Comparison of ENCODE assay signal across 17 mouse cellular contexts in genomic region chr12:102769000-102769399, GRCm38 (mm10). TPM values are rescaled to one million over a fixed set of nuclear protein-coding genes. Genes with fewer than 3 reads are reported as not detected.
DNase-seq lines count a peak whose midpoint lies in the region; ATAC-seq and TF ChIP-seq lines count a peak whose summit lies in the region.
"Had no signal": no experiment of that assay in that cellular context is flagged by ENCODE, and none has a peak within 500 bp of the region (broad histone marks: within the 10 kb centered on the region; RNA-seq: fewer than 3 reads in every experiment).

No protein-coding gene starts in this region.

- no peak for TF ChIP-seq EP300 in lung, postnatal 0 days (IDR thresholded peaks at IDR 0.05)

- H3K36me3 ChIP-seq in intestine, postnatal 0 days (ENCODE audit: control insufficient read depth, insufficient read depth), result peaks cover 77% of the 10 kb centered on the region
- H3K36me3 ChIP-seq in intestine, embryonic 15.5 days, result peaks cover 38% of the 10 kb centered on the region
- peaks cover 50% of the 10 kb centered on the region for H3K36me3 ChIP-seq in lung, postnatal 0 days (ENCODE audit: insufficient read depth, low read length)
- H3K36me3 ChIP-seq in E14TG2a.4 (ENCODE audit: insufficient read depth, low read length), result peaks cover 97% of the 10 kb centered on the region
- peaks cover 61% of the 10 kb centered on the region for H3K36me3 ChIP-seq in small intestine, adult 2 months (ENCODE audit: control insufficient read depth, insufficient read depth, low read length)

- no peaks in the 10 kb centered on the region for H3K9me3 ChIP-seq in intestine, postnatal 0 days (ENCODE audit: control insufficient read depth)
- no peaks in the 10 kb centered on the region for H3K9me3 ChIP-seq in intestine, embryonic 15.5 days
- H3K9me3 ChIP-seq in lung, postnatal 0 days (ENCODE audit: low read length), result no peaks in the 10 kb centered on the region
- no peaks in the 10 kb centered on the region for H3K9me3 ChIP-seq in E14TG2a.4 (ENCODE audit: low read length)
- H3K9me3 ChIP-seq: embryonic facial prominence, embryonic 15.5 days had no signal

- no peak for ATAC-seq in intestine, postnatal 0 days
- no peak for ATAC-seq in intestine, embryonic 15.5 days
- ATAC-seq in lung, postnatal 0 days, result no peak

- no peak for DNase-seq in lung, postnatal 0 days (ENCODE audit: low spot score)
- DNase-seq in lung, postnatal 25 days (ENCODE audit: low spot score), result no peak
- DNase-seq in heart, adult 18-20 months, result no peak
- DNase-seq in layer of hippocampus, adult 18-20 months (ENCODE audit: low spot score in 2 of 2), result no peak
- DNase-seq: cerebellum, postnatal 36 days; left cerebral cortex, postnatal 4 days had no signal

- H3K27ac ChIP-seq in intestine, postnatal 0 days (ENCODE audit: low read depth, low read length), result no peak overlapping the region
- no peak overlapping the region for H3K27ac ChIP-seq in intestine, embryonic 15.5 days
- no peak overlapping the region for H3K27ac ChIP-seq in lung, postnatal 0 days (ENCODE audit: low read length)
- no peak overlapping the region for H3K27ac ChIP-seq in small intestine, adult 2 months (ENCODE audit: insufficient read depth, low read depth, low read length)
- H3K27ac ChIP-seq: embryonic facial prominence, embryonic 15.5 days; macrophage had no signal

- peak; percentile 62 for TF ChIP-seq CTCF in intestine, postnatal 0 days (IDR thresholded peaks at IDR 0.05; ENCODE audit: low read depth)
- TF ChIP-seq CTCF in lung, postnatal 0 days (IDR thresholded peaks at IDR 0.05), result peak; percentile 45
- 0 out of 2 replicates have a peak, but pooled peaks have one; percentile 9 for TF ChIP-seq CTCF in E14TG2a.4 (conservative IDR thresholded peaks at IDR 0.05; ENCODE audit: low read length)
- peak; percentile 18; the same call in 1 of the 2 replicates for TF ChIP-seq CTCF in small intestine, adult 2 months (IDR thresholded peaks at IDR 0.05; ENCODE audit: extremely low read depth, insufficient read length, insufficient replicate concordance, low read depth, low read length)

- TF ChIP-seq POLR2A in small intestine, adult 2 months (IDR thresholded peaks at IDR 0.05; ENCODE audit: low read depth, low read length), result no peak

- WGBS in intestine, postnatal 0 days, result 93% methylated on average over 4 of the region's 4 CpGs
- 91% methylated on average over 4 of the region's 4 CpGs for WGBS in intestine, embryonic 15.5 days
- 87% methylated on average over 4 of the region's 4 CpGs for WGBS in lung, postnatal 0 days
- 90% methylated on average over 4 of the region's 4 CpGs for WGBS in small intestine, adult 2 months

- no peaks in the 10 kb centered on the region for H3K27me3 ChIP-seq in intestine, postnatal 0 days (replicated peaks; ENCODE audit: control insufficient read depth, insufficient read depth, low read length)
- no peaks in the 10 kb centered on the region for H3K27me3 ChIP-seq in intestine, embryonic 15.5 days (replicated peaks)
- H3K27me3 ChIP-seq in lung, postnatal 0 days (replicated peaks; ENCODE audit: insufficient read depth, low read length), result no peaks in the 10 kb centered on the region
- H3K27me3 ChIP-seq in E14TG2a.4 (ENCODE audit: insufficient read depth, low read length), result no peaks in the 10 kb centered on the region
- H3K27me3 ChIP-seq in small intestine, adult 2 months (ENCODE audit: control insufficient read depth, insufficient read depth, low read length), result no peaks in the 10 kb centered on the region
- H3K27me3 ChIP-seq: embryonic facial prominence, embryonic 15.5 days had no signal

- H3K4me2 ChIP-seq in intestine, postnatal 0 days (replicated peaks; ENCODE audit: low read depth), result no peak overlapping the region
- no peak overlapping the region for H3K4me2 ChIP-seq in intestine, embryonic 15.5 days (replicated peaks)
- H3K4me2 ChIP-seq in lung, postnatal 0 days (replicated peaks; ENCODE audit: low read depth, low read length), result no peak overlapping the region
- H3K4me2 ChIP-seq: embryonic facial prominence, embryonic 15.5 days had no signal

- H3K9ac ChIP-seq in intestine, postnatal 0 days (ENCODE audit: low read depth, low read length), result no peak overlapping the region
- no peak overlapping the region for H3K9ac ChIP-seq in intestine, embryonic 15.5 days
- no peak overlapping the region for H3K9ac ChIP-seq in lung, postnatal 0 days (replicated peaks; ENCODE audit: low read depth)
- H3K9ac ChIP-seq: embryonic facial prominence, embryonic 15.5 days had no signal

- no peaks in the 10 kb centered on the region for H3K4me1 ChIP-seq in intestine, postnatal 0 days (replicated peaks; ENCODE audit: control insufficient read depth, insufficient read depth, low read length)
- H3K4me1 ChIP-seq in intestine, embryonic 15.5 days (replicated peaks), result no peaks in the 10 kb centered on the region
- H3K4me1 ChIP-seq in lung, postnatal 0 days (ENCODE audit: insufficient read depth, low read depth, low read length), result no peaks in the 10 kb centered on the region
- peaks cover 29% of the 10 kb centered on the region for H3K4me1 ChIP-seq in E14TG2a.4 (replicated peaks; ENCODE audit: low read depth, low read length)
- H3K4me1 ChIP-seq in small intestine, adult 2 months (ENCODE audit: control insufficient read depth, insufficient read depth, insufficient read length, low read length), result no peaks in the 10 kb centered on the region
- H3K4me1 ChIP-seq: embryonic facial prominence, embryonic 15.5 days had no signal

- no peak overlapping the region for H3K4me3 ChIP-seq in intestine, postnatal 0 days (ENCODE audit: low read depth, low read length)
- no peak overlapping the region for H3K4me3 ChIP-seq in intestine, embryonic 15.5 days (replicated peaks)
- no peak overlapping the region for H3K4me3 ChIP-seq in lung, postnatal 0 days (ENCODE audit: low read depth, low read length)
- no peak overlapping the region for H3K4me3 ChIP-seq in E14TG2a.4 (replicated peaks; ENCODE audit: low read length)
- no peak overlapping the region for H3K4me3 ChIP-seq in small intestine, adult 2 months (ENCODE audit: low read depth, low read length)
- H3K4me3 ChIP-seq: embryonic facial prominence, embryonic 15.5 days; myocyte had no signal

RNA-seq across cellular contexts. Expression of gene Gm20604, which starts 10.5 kb away (rescaled TPM):
- 13.1 TPM in 2 replicates for polyA plus RNA-seq in intestine, postnatal 0 days (2015; fragmentation: Nextera tagmentation; extraction: Ambion mirVana)
- 18.7 and 21.0 TPM in 2 replicates for polyA plus RNA-seq in intestine, embryonic 15.5 days (2015; fragmentation: Nextera tagmentation; extraction: Ambion mirVana)
- polyA plus RNA-seq in lung, postnatal 0 days (2015; fragmentation: Nextera tagmentation; extraction: Ambion mirVana), result 11.8 and 12.2 TPM in 2 replicates
- polyA plus RNA-seq in small intestine, adult 2 months (2012; rRNA removed), result 0.47 and 0.84 TPM in 2 replicates
- total RNA-seq in heart, adult 18-20 months (2021), result 1 to 10 TPM; 3.8 to 4.1 TPM
- 10 to 100 TPM; 12.6 to 15.5 TPM for total RNA-seq in layer of hippocampus, adult 18-20 months (2021)

RNA-seq across cellular contexts. Expression of gene Ubr7, which starts 11.2 kb away (rescaled TPM):
- 16.3 and 16.5 TPM in 2 replicates for polyA plus RNA-seq in intestine, postnatal 0 days (2015; fragmentation: Nextera tagmentation; extraction: Ambion mirVana)
- polyA plus RNA-seq in intestine, embryonic 15.5 days (2015; fragmentation: Nextera tagmentation; extraction: Ambion mirVana), result 32.2 and 36.8 TPM in 2 replicates
- 20.7 and 23.1 TPM in 2 replicates for polyA plus RNA-seq in lung, postnatal 0 days (2015; fragmentation: Nextera tagmentation; extraction: Ambion mirVana)
- 2.7 and 4.5 TPM in 2 replicates for polyA plus RNA-seq in small intestine, adult 2 months (2012; rRNA removed)
- total RNA-seq in heart, adult 18-20 months (2021), result 10 to 100 TPM; 26.9 to 27.8 TPM
- 10 to 100 TPM; 31.6 to 32.5 TPM for total RNA-seq in layer of hippocampus, adult 18-20 months (2021)

RNA-seq across cellular contexts. Expression of gene Gon7, which starts 11.4 kb away (rescaled TPM):
- polyA plus RNA-seq in intestine, postnatal 0 days (2015; fragmentation: Nextera tagmentation; extraction: Ambion mirVana), result 16.5 and 17.0 TPM in 2 replicates
- 30.8 and 31.2 TPM in 2 replicates for polyA plus RNA-seq in intestine, embryonic 15.5 days (2015; fragmentation: Nextera tagmentation; extraction: Ambion mirVana)
- 15.1 and 17.6 TPM in 2 replicates for polyA plus RNA-seq in lung, postnatal 0 days (2015; fragmentation: Nextera tagmentation; extraction: Ambion mirVana)
- polyA plus RNA-seq in small intestine, adult 2 months (2012; rRNA removed), result 3.4 and 11.2 TPM in 2 replicates
- total RNA-seq in heart, adult 18-20 months (2021), result 10 to 100 TPM; 12.9 to 13.5 TPM
- total RNA-seq in layer of hippocampus, adult 18-20 months (2021), result 10 to 100 TPM; 14.2 to 14.6 TPM

RNA-seq across cellular contexts. Expression of gene Gm28051, which starts 11.4 kb away (rescaled TPM):
- not detected in 2 replicates for polyA plus RNA-seq in intestine, postnatal 0 days (2015; fragmentation: Nextera tagmentation; extraction: Ambion mirVana)
- not detected in 2 replicates for polyA plus RNA-seq in intestine, embryonic 15.5 days (2015; fragmentation: Nextera tagmentation; extraction: Ambion mirVana)
- polyA plus RNA-seq in lung, postnatal 0 days (2015; fragmentation: Nextera tagmentation; extraction: Ambion mirVana), result not detected in 2 replicates
- not detected in 2 replicates for polyA plus RNA-seq in small intestine, adult 2 months (2012; rRNA removed)
- not detected for total RNA-seq in heart, adult 18-20 months (2021)
- not detected for total RNA-seq in layer of hippocampus, adult 18-20 months (2021)
- total RNA-seq: adrenal gland, adult 18-20 months; ES-E14; granulocyte monocyte progenitor cell, adult 5-6 weeks; hematopoietic stem cell, adult 5-6 weeks; left cerebral cortex, postnatal 4 days had no signal
- polyA plus RNA-seq: embryonic facial prominence, embryonic 15.5 days; macrophage had no signal

RNA-seq across cellular contexts. Expression of gene Tmem251, which starts 25.4 kb away (rescaled TPM):
- 22.7 and 23.6 TPM in 2 replicates for polyA plus RNA-seq in intestine, postnatal 0 days (2015; fragmentation: Nextera tagmentation; extraction: Ambion mirVana)
- polyA plus RNA-seq in intestine, embryonic 15.5 days (2015; fragmentation: Nextera tagmentation; extraction: Ambion mirVana), result 15.3 and 16.3 TPM in 2 replicates
- polyA plus RNA-seq in lung, postnatal 0 days (2015; fragmentation: Nextera tagmentation; extraction: Ambion mirVana), result 9.9 and 12.5 TPM in 2 replicates
- polyA plus RNA-seq in small intestine, adult 2 months (2012; rRNA removed), result 1.7 and 2.4 TPM in 2 replicates
- total RNA-seq in heart, adult 18-20 months (2021), result 1 to 10 TPM; 4.6 to 5.1 TPM
- 1 to 10 TPM; 4.9 to 5.1 TPM for total RNA-seq in layer of hippocampus, adult 18-20 months (2021)

Comparison
In these comparisons a context has a peak if more than half of its experiments do, and no peak if none do; other contexts are left out.
1. CTCF ChIP-seq: peak in every context shown above with its lines; median percentile 62 in intestine, postnatal 0 days; 45 in lung, postnatal 0 days; 18 in small intestine, adult 2 months; 9 in E14TG2a.4.